Mouse (Mus musculus) testis, adult 2 months (tissue): ENCODE results near the gene Clstn2. TPM values are rescaled to one million over a fixed set of nuclear protein-coding genes. Genes with fewer than 3 reads are reported as not detected.

ENCODE experiments used
- H3K27ac ChIP-seq: fragments of 200-500 bp; 2 replicates; pipeline ENCODE4 v1.5.1; 2012; ENCODE audit warnings: low read depth, low read length; ENCODE audit not compliant: control insufficient read depth, insufficient read depth
- H3K27me3 ChIP-seq: fragments of 200-500 bp; 2 replicates; pipeline ENCODE4 v1.6.1; 2012; ENCODE audit warnings: mild to moderate bottlenecking, low read length, moderate library complexity; ENCODE audit not compliant: control insufficient read depth, insufficient read depth
- H3K36me3 ChIP-seq: fragments of 200-500 bp; 2 replicates; pipeline ENCODE4 v1.6.1; 2012; ENCODE audit warnings: mild to moderate bottlenecking, low read length; ENCODE audit not compliant: control insufficient read depth, insufficient read depth
- H3K4me1 ChIP-seq: fragments of 200-500 bp; 2 replicates; pipeline ENCODE4 v1.6.1; 2012; ENCODE audit warnings: low read length; ENCODE audit not compliant: control insufficient read depth, insufficient read depth
- H3K4me3 ChIP-seq: fragments of 200-500 bp; 2 replicates; pipeline ENCODE4 v1.5.1; 2012; ENCODE audit warnings: low read depth, mild to moderate bottlenecking, low read length, moderate library complexity, mixed read lengths; ENCODE audit not compliant: control insufficient read depth
- CTCF ChIP-seq: fragments of 200-500 bp; IDR thresholded peaks from 2 replicates; pipeline ENCODE4 v1.5.1; 2012; ENCODE audit warnings: low read depth, mild to moderate bottlenecking, inconsistent platforms, low read length, moderate library complexity; ENCODE audit not compliant: control insufficient read depth, insufficient read depth, insufficient replicate concordance
- POLR2A ChIP-seq: fragments of 200-500 bp; IDR thresholded peaks from 2 replicates; pipeline ENCODE4 v1.6.1; 2012; ENCODE audit warnings: low read depth, mild to moderate bottlenecking, inconsistent platforms, low read length, moderate library complexity; ENCODE audit not compliant: control insufficient read depth
- polyA plus RNA-seq: library from polyadenylated mRNA; depleted of rRNA; stranded (reverse); fragments of >200 nt; gene quantifications from 2 replicates; pipeline ENCODE4 v1.2.3, GENCODE M21; 2012

The Clstn2 gene
- polyA plus RNA-seq, 1 experiment, result 0.43 TPM

- H3K27me3 ChIP-seq, result no peaks in the 10 kb centered on the region
- no peaks in the 10 kb centered on the region for H3K36me3 ChIP-seq
- TF ChIP-seq CTCF, result no peak
- no peak for TF ChIP-seq POLR2A
- no peaks in the 10 kb centered on the region for H3K4me1 ChIP-seq
- H3K4me3 ChIP-seq, result no peak overlapping the region
- H3K27ac ChIP-seq, result no peak overlapping the region
These were observed 40.9 kb downstream of the Clstn2 start for GRCm38 (mm10) chr9:97992131-97992530.

GRCm38 (mm10) chr9:97977339-97977738, 55.6 kb downstream of the Clstn2 start:
- no peak for TF ChIP-seq POLR2A
- TF ChIP-seq CTCF, result no peak
- Histone ChIP-seq H3K27me3 (no peaks in the 10 kb centered on the region), H3K4me3 (no peak overlapping the region), H3K36me3 (no peaks in the 10 kb centered on the region), H3K4me1 (no peaks in the 10 kb centered on the region), H3K27ac (no peak overlapping the region)

- H3K27me3 ChIP-seq, result no peaks in the 10 kb centered on the region
- H3K4me3 ChIP-seq, result no peak overlapping the region
- TF ChIP-seq CTCF (no peak), POLR2A (no peak)
- no peak overlapping the region for H3K27ac ChIP-seq
- no peaks in the 10 kb centered on the region for H3K4me1 ChIP-seq
- no peaks in the 10 kb centered on the region for H3K36me3 ChIP-seq
These were observed 58.1 kb downstream of the Clstn2 start for GRCm38 (mm10) chr9:97974801-97975347.

GRCm38 (mm10) chr9:97966691-97967090, 66.3 kb downstream of the Clstn2 start:
- Histone ChIP-seq H3K27me3 (no peaks in the 10 kb centered on the region), H3K36me3 (no peaks in the 10 kb centered on the region)
- TF ChIP-seq CTCF, result no peak
- no peak for TF ChIP-seq POLR2A

GRCm38 (mm10) chr9:97957508-97957907, 75.5 kb downstream of the Clstn2 start:
- Histone ChIP-seq H3K4me3 (no peak overlapping the region), H3K27ac (no peak overlapping the region), H3K27me3 (no peaks in the 10 kb centered on the region), H3K4me1 (0 out of 2 replicates have a peak, but pooled peaks cover 2% of the 10 kb centered on the region), H3K36me3 (no peaks in the 10 kb centered on the region)
- TF ChIP-seq CTCF (no peak), POLR2A (no peak)

More at GRCm38 (mm10) chr9:97966691-97967090, 66.3 kb downstream of the Clstn2 start:
- H3K4me3 ChIP-seq, result no peak overlapping the region
- no peaks in the 10 kb centered on the region for H3K4me1 ChIP-seq
- no peak overlapping the region for H3K27ac ChIP-seq

GRCm38 (mm10) chr9:97956407-97957106, 76.4 kb downstream of the Clstn2 start:
- no peak overlapping the region for H3K4me3 ChIP-seq

GRCm38 (mm10) chr9:97953746-97954359, 79.1 kb downstream of the Clstn2 start:
- H3K27ac ChIP-seq, result no peak overlapping the region
- H3K4me3 ChIP-seq, result no peak overlapping the region
- TF ChIP-seq CTCF (no peak), POLR2A (no peak)
- H3K27me3 ChIP-seq, result no peaks in the 10 kb centered on the region
- H3K36me3 ChIP-seq, result no peaks in the 10 kb centered on the region
- H3K4me1 ChIP-seq, result no peaks in the 10 kb centered on the region

More at GRCm38 (mm10) chr9:97956407-97957106, 76.4 kb downstream of the Clstn2 start:
- H3K27ac ChIP-seq, result no peak overlapping the region
- no peaks in the 10 kb centered on the region for H3K27me3 ChIP-seq
- TF ChIP-seq CTCF (no peak), POLR2A (no peak)
- H3K36me3 ChIP-seq, result no peaks in the 10 kb centered on the region
- H3K4me1 ChIP-seq, result 0 out of 2 replicates have a peak, but pooled peaks cover 2% of the 10 kb centered on the region
